Mouse (Mus musculus) layer of hippocampus, adult 9-11 months (tissue): ENCODE results near the gene Elk3.
A peak's percentile ranks its signal among the peaks of the same experiment; 100 is the strongest.

Source experiments
- DNase-seq: peaks from one replicate; pipeline ENCODE4 v3.0.0; 2022

Gene Elk3

DNA sequence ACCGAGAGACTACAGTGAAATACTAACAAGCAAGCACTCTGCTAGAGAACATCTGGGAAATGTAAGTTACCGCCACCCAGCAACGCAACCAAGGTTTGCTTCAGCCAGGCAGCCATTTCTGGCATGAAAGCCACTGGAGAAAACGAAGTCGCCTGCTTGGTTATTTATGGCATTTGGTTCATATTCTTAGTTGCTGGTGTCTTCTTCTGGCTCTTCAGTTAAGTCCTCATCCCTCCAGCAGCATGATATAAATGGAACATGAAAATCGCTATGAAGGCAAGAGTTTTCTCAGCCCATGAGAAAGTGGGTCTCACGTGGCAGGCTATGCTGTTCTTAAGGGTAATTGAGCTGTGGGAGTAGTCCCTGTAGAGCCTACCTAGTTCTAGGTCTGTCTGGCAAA, 44.4 kb downstream of the Elk3 start:
- DNase-seq: no peak

DNA sequence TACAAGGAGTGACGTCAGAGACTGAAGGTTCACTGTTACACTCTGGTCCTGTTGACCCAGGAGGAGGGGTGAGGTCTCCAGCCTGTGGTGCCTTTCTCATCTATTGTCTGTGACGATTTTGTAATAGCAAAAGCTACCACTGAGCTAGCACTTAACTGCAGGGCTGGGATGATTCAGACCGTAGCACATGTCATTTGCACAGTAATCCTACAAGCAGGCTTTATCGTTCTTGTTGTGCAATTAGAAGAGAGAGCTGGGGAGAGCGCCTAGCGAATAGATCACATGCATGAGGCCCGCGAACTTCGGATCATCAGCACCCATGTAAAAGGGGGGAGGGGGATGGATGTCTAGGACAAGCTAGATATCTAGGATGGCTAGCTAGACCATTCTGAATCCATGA, 45.1 kb downstream of the Elk3 start:
- no peak for DNase-seq

DNA sequence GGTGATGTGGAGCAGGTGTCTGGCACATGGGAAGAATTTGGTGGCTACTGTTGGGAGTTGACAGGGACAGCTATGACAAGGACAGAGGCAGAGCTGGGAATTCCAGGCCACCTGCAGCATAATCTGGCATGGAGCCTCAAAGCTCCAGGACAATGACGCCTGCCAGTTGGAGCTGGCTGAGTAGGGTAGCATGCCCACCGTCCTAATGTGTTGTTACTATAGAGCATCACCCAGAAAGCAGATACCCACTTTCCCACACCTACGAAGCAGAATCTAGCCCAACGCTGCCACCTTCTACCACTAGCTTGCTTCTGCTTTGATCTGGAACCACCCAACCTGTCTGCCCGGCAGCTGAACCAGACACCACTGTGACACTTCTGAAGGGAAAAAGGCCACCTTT, 46.9 kb downstream of the Elk3 start:
- DNase-seq: no peak

DNA sequence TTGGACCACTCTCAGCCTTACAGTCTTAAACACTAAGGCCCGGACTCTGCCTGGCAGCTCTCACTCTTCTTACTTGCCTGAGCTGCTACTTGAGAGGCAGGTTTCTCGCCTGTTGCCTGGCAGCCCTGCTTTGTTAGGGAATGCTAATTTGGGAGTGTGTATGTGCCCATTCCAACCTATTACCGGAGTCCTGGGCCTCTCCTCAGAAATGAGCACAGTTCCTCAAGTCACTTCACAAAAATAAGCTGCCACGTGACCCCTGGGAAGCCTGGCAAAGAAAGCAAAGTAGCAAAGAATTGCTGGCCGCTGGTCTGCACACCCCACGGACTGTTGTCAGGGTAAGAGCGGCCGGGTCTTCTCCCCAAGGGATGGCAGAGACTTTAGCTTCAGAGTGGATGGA, 47.5 kb downstream of the Elk3 start:
- DNase-seq: peak; percentile 44

DNA sequence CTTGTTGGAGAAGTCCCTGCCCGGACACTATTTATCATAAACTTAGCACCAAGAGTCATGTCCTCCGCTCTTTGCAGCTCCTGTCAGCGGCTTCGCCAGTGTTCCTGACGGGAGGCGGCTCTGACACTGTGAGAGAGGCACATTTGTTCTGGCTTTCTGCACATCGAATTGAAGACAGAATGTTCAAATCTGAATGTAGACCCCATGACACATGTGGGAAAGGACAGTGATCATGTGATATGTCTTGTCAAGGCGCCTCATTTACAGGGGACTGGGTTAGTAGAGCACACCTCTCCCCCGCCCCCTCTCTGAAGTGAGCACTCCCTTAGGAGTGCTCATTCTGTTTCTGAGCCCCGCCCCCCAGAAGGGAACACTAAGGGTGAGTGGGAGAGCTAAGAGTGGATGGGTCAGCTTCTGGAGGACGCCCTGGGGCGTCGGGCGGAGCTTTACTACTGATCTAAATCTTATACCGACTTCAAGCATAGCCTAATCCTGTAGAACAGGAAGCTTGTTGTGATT, 48.9 kb downstream of the Elk3 start:
- no peak for DNase-seq

DNA sequence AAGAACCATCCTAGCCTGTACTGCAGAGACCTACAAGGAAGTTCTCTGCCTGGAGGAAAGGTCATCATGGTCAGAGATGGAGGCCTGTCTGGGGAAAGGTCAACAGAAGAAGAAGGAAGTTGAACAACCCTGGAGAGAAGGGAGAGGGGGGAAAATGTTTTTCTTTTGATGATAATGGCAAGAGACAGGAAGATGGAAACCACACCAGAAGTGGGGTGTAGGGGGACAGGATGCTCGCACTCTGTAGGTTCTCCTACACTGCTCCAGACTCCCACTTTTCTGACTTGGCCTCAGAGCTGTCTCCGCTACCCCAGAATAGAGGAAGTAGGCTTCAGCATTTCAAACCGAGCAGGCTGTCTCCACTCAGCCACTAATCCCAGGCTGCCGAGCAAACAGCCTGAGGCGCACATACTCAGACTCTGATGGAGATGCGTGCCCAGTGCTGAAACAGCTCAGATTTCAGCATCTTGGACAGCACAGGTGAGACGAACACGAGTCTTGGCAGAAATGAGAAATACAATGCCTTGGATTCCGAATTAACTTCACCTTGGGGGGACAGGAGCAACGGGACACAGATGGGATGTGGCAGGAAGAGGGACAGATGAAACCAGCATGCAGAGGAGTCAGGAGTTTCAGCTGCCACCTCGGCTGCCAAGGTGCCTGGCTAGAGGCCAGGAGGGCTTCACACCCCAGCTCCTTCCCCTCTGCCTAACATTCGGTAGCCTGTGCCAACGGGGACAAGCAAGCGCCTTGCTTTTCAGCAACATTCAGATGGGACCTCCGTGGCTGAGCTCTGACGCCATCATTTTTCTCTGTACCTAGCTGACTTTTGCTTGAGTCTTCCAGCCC, 49.6 kb downstream of the Elk3 start:
- peak; percentile 65 for DNase-seq

DNA sequence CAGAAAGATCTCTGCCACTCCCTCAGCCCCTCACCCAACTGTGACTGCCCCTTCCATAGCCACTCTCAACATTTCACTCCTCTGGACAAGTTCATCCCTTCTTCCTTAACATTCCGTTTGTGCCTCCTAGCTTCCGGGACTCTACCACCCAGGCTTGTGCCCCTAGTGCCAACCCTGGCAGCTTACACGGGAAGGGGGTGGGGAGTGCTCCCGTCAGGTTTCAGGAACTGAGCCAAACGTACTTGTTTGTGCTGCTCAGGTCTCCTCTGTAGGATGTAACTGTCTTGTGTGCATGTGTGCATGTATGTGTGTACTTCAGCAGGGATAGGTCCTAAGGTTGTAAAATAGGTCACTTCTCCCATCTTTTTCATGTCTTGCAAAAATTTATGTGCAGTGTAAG, 51.1 kb downstream of the Elk3 start:
- DNase-seq: no peak

DNA sequence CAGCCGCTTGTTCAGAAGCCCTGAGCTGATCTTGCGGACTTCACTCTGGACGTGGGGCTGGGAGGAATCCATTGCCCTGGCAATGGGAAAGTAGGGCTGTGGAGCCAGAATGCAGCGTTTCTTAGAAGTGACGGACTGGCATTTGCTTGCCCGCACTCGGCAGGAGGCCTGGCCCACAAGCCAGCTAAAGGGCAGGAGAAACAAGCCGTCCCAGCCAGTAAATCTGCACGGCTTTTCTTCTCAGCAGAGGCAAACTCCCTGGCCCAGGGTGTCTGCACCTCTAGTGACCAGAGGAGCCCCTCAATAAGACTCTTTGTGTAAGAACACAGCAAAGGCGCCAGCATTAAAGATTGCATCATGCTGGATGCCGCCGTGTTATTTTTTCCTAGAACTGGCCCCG, 55.6 kb downstream of the Elk3 start:
- no peak for DNase-seq

DNA sequence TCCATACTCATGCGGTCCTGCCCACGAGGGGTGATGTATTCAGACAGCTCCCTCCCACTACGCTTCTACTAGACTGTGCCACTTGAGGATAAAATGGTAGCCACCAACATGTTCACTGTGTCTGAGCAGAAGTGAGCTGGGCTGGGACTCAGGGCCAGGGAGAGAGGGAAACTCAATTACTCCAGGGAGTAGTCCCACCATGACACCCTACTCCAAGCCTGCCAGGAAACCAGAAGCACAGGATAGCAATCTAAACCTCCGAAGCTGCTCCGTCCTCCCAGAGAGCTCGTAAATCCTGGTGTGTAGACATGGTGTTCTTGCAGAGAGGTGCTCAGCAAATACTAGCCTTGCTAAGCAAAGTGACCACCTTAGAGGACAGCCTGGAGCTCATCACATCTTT, 57.8 kb downstream of the Elk3 start:
- DNase-seq: no peak

DNA sequence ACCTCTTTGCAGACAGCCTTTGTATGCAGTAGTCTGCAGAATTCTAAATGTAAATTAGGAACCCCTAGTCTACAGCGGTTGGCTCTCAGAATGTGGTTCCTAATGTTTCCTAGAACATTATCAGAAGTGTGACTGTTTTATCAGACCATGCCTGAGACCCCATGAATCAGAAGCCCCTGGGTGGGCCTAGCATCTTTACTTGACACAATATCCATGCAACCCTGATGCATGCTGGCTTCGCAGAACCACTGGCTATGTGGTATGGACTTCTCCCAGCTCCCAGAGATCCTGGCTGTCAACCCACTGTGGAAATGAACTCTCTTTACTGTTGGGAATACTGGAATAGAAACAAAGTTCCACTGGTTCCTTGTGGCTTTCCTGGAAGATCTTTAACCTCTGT, 58.3 kb downstream of the Elk3 start:
- DNase-seq: no peak

DNA sequence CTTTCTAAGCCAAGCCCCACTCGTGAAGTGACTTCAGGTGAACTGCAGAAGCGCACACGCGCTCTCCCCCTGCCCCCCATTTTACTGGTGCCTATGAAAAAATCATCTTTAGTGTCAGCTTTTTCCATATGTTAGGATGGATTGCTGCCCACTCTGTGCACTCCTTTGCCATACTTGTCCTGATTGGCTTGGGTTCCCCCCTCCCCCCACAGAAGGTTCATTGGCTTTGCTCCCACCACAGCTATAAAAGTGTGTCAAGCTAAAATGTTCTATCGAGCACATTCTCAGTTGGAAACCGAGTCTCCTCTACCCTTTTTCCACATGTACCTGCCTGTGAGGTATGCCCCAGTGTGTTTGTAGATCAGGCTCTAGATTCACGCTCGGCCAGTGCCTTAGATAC, 59.5 kb downstream of the Elk3 start:
- DNase-seq: no peak

DNA sequence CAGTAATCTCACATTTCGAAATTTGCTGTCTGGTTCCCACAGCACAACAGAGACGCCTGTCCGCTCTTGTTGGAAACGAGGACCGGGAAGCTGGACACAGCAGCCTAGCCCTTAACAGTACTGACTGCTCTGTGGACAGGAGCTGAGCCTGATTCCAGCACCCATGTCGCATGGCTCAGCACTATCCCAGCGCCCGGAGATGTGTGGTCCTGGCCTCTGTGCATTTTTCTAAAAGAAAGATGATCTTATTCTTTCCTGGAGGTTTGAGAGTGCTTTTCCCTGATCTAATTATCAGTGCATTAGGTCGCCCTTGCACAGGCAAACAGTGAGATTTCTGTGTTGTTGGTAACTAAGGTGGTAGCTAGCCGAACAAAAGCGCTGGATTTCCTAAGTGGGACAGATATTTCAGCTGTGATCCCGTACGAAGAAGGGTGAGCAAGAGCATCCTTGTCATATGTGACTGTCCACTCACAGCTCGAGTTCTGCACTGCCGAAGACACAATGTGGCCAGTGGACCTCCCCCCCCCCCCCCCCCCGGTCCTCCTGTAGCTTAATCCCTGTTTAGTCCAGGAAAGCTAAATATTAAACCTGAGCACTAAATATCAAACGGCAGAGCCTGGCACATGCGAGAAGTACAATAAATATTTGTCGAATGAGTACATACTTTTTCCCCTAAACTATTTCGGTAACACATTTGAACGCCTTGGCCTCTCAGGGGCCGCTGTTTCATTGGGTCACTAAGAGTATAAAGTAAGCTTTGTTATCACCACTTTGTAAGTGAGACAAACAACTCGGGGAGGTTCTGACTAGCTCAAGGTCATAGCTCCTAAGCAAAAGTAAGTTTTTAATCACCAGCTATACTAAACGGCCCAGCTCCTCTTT, 60.3 kb downstream of the Elk3 start:
- no peak for DNase-seq

DNA sequence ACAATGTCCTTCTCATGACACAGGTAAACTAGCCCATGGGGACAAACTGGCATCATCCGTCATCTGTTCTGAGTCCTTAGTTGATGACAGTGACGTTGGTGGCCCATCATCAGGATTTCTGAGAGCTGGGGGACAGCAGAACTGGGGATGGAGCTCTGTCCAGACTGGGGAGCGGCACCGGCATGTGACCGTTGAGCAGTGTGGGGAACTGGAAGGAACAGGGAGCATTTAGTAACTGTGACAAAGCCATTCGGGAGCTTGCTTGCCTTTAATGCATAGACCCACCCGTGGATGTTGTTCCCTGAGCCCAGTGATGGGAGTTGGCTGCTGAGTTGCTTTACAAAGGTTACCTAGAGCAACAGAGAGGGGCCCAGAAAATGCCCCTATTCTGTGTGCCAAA, 61.0 kb downstream of the Elk3 start:
- no peak for DNase-seq

DNA sequence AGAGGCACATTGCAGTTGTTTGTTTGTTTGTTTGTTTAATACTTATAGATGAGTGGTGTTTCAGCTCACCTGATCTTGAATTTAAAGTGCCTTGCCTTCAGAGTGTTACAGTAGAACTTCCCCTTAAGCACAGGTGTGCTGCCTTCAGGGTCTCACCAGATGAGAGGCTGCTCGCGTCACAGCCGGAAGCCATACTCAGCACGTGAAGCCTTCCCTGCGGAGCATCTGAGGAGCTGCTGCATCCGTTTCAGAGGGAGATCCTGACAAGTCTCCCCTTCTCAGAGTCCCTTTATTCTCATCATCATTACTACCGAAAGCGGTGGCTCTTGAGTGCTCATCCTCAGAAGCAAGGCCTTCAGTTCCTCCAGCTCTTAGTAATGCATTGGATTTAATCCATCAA, 62.5 kb downstream of the Elk3 start:
- no peak for DNase-seq

DNA sequence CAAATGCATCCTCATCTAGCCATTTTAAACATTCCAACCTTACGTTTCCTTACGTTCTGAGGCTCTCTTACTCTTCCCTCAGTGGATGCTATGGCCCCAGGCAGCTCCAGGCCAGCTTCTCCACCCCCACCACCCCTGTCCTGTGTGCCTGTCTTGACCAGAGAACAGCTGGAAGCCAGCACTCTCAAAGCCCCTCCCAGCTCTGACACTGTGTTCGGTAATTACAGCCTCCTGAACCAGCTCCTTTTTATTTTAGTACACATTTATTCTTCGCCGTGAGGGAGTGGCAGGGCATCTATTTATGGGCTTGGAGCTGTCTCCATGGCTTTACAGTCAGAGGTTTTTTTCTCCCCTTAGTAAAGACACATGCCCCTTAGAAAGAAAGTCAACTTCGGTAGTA, 63.0 kb downstream of the Elk3 start:
- DNase-seq: no peak

DNA sequence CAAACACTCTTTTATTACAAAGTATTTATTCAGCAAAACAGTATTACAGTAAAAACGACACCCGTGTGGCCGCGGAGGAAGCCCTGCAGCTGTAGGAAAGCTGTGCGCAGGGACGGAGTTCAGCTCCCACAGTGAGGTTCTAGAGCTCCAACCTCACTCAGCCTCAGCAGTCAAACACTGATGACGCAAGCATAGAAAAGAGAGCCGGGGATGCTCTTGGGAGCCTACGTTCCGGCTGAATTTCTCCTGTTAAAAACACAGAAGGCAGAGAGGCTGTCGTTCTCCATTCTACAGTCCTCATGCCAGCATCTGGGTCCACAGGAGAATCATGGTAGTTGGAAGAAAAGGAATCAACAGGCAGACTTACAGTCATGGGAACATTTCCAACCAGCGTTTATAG, 63.5 kb downstream of the Elk3 start:
- DNase-seq: no peak

DNA sequence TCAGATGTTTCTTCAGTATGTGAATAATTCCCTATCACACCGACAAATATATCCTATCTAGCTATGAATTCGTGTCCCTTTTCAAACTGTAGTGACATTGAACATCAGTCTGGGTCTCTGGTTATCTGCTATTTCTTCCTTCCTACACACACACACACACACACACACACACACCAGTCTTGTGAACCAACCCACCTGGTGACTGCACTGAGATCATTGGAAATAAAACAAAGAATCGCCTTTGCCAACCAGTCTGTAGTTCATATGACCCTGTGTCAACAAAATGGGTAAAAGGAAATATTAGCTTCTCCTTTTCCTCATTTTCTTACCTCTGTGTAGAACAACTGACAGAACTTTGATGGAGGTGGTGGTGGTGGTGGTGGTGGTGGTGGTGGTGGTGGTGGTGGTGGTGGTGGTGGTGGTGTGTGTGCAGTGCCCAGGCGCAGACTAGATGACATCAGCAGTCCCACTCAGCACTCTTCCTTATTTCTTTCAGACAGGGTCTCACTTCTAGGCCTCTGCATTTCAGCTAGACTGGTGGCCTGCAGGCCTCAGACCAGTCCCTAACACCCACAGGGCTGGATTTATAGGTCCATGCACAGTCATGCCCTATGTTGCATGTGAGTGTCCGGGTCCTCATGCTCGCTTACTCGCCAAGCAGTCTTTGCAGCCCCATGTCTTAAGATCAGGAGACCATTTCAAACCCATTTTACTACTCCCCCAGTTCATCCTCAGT, 64.6 kb downstream of the Elk3 start:
- no peak for DNase-seq

DNA sequence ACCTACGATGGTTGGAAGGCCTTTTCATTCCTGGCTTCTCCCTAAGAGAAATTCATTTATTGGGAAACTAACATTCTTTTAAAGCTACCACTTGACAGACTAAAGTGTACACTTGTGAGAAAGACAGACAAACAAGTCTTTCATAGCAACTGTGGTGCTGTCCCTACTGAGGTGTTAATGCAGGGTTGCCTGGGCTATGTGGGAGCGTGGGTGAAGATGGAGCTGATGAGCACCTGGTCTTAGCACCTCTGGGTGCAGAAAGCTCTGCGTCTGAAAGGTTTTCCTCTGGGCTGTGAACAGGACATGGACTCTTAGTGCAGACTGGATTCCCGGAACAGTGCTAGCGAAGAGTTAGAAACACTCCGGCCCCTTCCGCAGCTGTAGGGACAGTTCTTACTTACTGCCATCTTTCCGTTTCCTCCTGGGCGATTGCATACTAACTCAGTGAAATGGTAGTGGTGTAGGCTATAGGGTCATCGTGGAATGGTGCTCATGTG, 66.7 kb downstream of the Elk3 start:
- no peak for DNase-seq

DNA sequence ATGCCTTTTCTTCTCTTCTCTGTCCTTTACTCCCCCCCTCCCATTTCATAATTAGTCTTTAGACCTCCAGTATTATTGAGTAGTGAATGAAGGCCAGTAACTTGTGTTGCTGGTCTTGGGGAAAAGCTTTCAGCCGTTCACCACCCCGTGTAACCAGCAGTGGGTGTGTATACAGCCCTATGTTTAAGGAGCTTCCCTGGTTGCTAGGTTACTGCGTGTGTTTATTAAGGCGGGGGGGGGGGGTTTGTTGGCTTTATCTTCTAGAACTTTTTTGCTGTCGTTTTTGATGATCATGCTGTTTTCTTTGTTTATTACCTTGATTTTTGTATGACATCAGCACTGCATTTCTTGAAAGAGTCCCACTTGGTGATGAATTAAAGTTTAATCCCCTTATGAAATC, 68.1 kb downstream of the Elk3 start:
- DNase-seq: no peak

DNA sequence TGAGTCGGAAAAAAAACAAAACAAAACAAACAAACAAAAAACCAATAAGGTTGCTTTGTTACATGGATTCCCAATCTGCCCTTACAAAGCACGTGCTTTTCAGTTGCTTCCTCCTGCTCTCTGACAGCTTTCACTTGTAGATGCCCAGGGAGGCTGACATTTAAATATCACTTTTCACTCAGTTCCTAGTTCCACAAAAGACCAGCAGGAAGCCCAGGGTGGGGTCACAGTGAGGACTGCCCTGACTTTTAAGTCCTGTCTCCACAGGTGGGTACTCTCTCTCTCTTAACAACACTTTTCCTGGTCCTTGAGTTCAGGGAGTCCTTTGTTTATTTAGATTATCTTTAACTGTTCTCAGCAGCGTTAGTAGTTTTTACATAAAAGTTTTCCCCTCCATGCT, 68.7 kb downstream of the Elk3 start:
- no peak for DNase-seq

DNA sequence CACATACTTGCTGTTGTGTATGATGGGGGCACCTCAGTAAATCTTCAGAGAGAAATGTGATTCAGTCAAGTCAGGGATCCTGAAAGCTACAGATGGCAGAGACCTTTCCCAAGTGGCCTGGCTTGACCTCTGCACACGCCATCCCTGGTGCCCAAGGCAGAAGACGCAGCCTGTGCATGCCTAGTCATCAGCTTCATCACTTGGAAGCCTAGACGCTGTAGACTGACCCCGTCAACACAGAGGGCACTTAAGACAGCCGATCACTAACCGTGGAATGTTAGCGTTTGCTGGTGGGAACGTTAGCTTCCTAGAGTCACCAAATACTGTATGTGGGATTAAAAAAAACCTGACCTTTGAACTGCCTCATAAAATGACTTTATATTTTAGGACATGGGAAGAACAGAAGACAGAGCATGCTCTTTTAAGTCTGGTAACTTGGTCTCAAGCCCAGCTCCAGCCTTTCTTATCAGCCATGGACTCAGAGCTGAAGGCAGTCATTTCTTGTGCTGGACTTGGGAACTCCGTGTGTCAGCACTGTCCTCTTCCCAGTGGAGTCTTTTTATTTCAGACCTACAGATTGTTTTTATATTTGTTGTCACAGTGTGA, 71.6 kb downstream of the Elk3 start:
- no peak for DNase-seq

DNA sequence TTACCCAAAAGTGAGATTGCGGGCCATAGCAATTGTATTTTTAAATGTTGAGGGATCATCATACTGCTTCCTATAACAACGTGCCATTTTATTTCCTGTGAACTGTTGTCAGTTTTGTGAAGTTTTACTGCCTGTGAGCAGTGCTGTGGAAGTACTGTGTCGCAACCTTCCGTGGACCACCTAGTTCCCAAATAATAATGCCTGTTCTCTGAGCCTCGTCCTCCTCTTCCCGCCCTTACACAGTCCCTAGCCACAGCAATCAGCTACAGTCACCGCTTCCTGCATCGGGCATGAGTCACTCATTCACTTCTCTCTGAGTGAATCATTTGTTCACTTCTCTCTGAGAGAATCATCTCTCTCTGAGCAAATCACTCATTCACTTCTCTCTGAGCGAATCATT, 76.2 kb downstream of the Elk3 start:
- no peak for DNase-seq
